28 mouse cellular contexts compared by ENCODE assay signal in genomic region chr8:128065964-128066680, GRCm38 (mm10).
DNase-seq lines count a peak whose midpoint lies in the region; ATAC-seq and TF ChIP-seq lines count a peak whose summit lies in the region.
"Had no signal": no experiment of that assay in that cellular context is flagged by ENCODE, and none has a peak within 500 bp of the region (broad histone marks: within the 10 kb centered on the region; RNA-seq: fewer than 3 reads in every experiment).

No protein-coding gene starts in this region.

- peak; percentile 8 for DNase-seq in gastrocnemius, postnatal 10 days
- DNase-seq in gastrocnemius, adult 18-20 months (ENCODE audit: low spot score), result no peak
- DNase-seq in lung, postnatal 0 days (ENCODE audit: low spot score), result peak; percentile 40
- DNase-seq in lung, postnatal 4 days, result no peak
- DNase-seq in Muller cell, postnatal 12 days (ENCODE audit: inconsistent ontology term), result peak; percentile 32
- no peak for DNase-seq in c-Kit-positive CD71-positive TER-119-positive erythroid progenitor cells, embryonic 14.5 days (ENCODE audit: low spot score)
- DNase-seq: adrenal gland, postnatal 25 days; cerebellum, adult 8-10 months; heart, postnatal 4 days; kidney, adult 8-10 months; kidney, postnatal 4 days; layer of hippocampus, postnatal 36 days; right cerebral cortex, adult 18-20 months; thymus, adult 2 months; thymus, postnatal 36 days had no signal

- no peak overlapping the region for H3K4me2 ChIP-seq in lung, postnatal 0 days (replicated peaks; ENCODE audit: low read depth, low read length)
- H3K4me2 ChIP-seq: heart, embryonic 12.5 days; hindbrain, embryonic 13.5 days; limb, embryonic 13.5 days; liver, embryonic 11.5 days; lung, embryonic 15.5 days; midbrain, embryonic 15.5 days; neural tube, embryonic 15.5 days had no signal

- ATAC-seq in lung, postnatal 0 days, result peak; percentile 55
- ATAC-seq: intestine, embryonic 16.5 days; midbrain, embryonic 15.5 days had no signal

- H3K27ac ChIP-seq in lung, postnatal 0 days (ENCODE audit: low read length), result no peak overlapping the region
- peak overlapping the region; percentile 84 for H3K27ac ChIP-seq in macrophage
- H3K27ac ChIP-seq: hindbrain, embryonic 13.5 days; kidney, postnatal 0 days; limb, embryonic 13.5 days; lung, embryonic 15.5 days; midbrain, embryonic 10.5 days; midbrain, embryonic 15.5 days; neural tube, embryonic 15.5 days had no signal

- no peak overlapping the region for H3K9ac ChIP-seq in lung, postnatal 0 days (replicated peaks; ENCODE audit: low read depth)
- H3K9ac ChIP-seq: heart, embryonic 12.5 days; hindbrain, embryonic 13.5 days; limb, embryonic 13.5 days; lung, embryonic 15.5 days; midbrain, embryonic 15.5 days; neural tube, embryonic 15.5 days had no signal

- no peaks in the 10 kb centered on the region for H3K36me3 ChIP-seq in lung, postnatal 0 days (ENCODE audit: insufficient read depth, low read length)
- H3K36me3 ChIP-seq in macrophage (ENCODE audit: inconsistent target), result no peaks in the 10 kb centered on the region
- H3K36me3 ChIP-seq: G1E; heart, embryonic 12.5 days; hindbrain, embryonic 13.5 days; limb, embryonic 13.5 days; lung, embryonic 15.5 days; midbrain, embryonic 10.5 days; midbrain, embryonic 15.5 days; neural tube, embryonic 15.5 days had no signal

- no peak for TF ChIP-seq EP300 in lung, postnatal 0 days (IDR thresholded peaks at IDR 0.05)

- WGBS in lung, postnatal 0 days, result 61% methylated on average over 7 of the region's 7 CpGs
- 94% methylated on average over 7 of the region's 7 CpGs for WGBS in macrophage (ENCODE audit: missing documents)

- no peaks in the 10 kb centered on the region for H3K4me1 ChIP-seq in lung, postnatal 0 days (ENCODE audit: insufficient read depth, low read depth, low read length)
- H3K4me1 ChIP-seq: hindbrain, embryonic 13.5 days; limb, embryonic 13.5 days; lung, embryonic 15.5 days; midbrain, embryonic 10.5 days; midbrain, embryonic 15.5 days; neural tube, embryonic 15.5 days had no signal

- H3K4me3 ChIP-seq in lung, postnatal 0 days (ENCODE audit: low read depth, low read length), result no peak overlapping the region
- no peak overlapping the region for H3K4me3 ChIP-seq in macrophage (ENCODE audit: inconsistent target)
- H3K4me3 ChIP-seq: erythroblast, embryonic 14.5 days; heart, embryonic 12.5 days; hindbrain, embryonic 13.5 days; limb, embryonic 13.5 days; lung, embryonic 15.5 days; midbrain, embryonic 10.5 days; midbrain, embryonic 15.5 days; neural tube, embryonic 15.5 days had no signal

- H3K9me3 ChIP-seq in lung, postnatal 0 days (ENCODE audit: low read length), result no peaks in the 10 kb centered on the region
- H3K9me3 ChIP-seq: heart, embryonic 12.5 days; hindbrain, embryonic 13.5 days; limb, embryonic 13.5 days; lung, embryonic 15.5 days; midbrain, embryonic 10.5 days; midbrain, embryonic 15.5 days; neural tube, embryonic 15.5 days had no signal

- no peaks in the 10 kb centered on the region for H3K27me3 ChIP-seq in lung, postnatal 0 days (replicated peaks; ENCODE audit: insufficient read depth, low read length)
- H3K27me3 ChIP-seq: heart, embryonic 12.5 days; hindbrain, embryonic 13.5 days; limb, embryonic 13.5 days; lung, embryonic 15.5 days; midbrain, embryonic 15.5 days; neural tube, embryonic 15.5 days had no signal

- H3K79me2 ChIP-seq in macrophage (ENCODE audit: inconsistent target), result no peaks in the 10 kb centered on the region

- TF ChIP-seq CTCF in lung, postnatal 0 days (IDR thresholded peaks at IDR 0.05), result no peak

Comparison
In these comparisons a context has a peak if more than half of its experiments do, and no peak if none do; other contexts are left out.
1. DNase-seq: peak in gastrocnemius, postnatal 10 days (single experiment), lung, postnatal 0 days (single experiment) and Muller cell, postnatal 12 days (single experiment); none in gastrocnemius, adult 18-20 months (single experiment), lung, postnatal 4 days (0 of 2) and c-Kit-positive CD71-positive TER-119-positive erythroid progenitor cells, embryonic 14.5 days (single experiment).